Mouse (Mus musculus) left cerebral cortex, adult 11 months (tissue): Measurements from ENCODE around the gene Rora.

Experiments
- DNase-seq: peaks from one replicate; pipeline ENCODE4 v3.0.0; 2022; ENCODE audit warnings: low spot score

Rora gene

GRCm38 (mm10) chr9:69358797-69359196 lies 705.2 kb downstream of the Rora start:
- DNase-seq: no peak

GRCm38 (mm10) chr9:69361951-69362445 lies 708.4 kb downstream of the Rora start:
- no peak for DNase-seq

GRCm38 (mm10) chr9:69362766-69363165 lies 709.2 kb downstream of the Rora start:
- no peak for DNase-seq

DNA sequence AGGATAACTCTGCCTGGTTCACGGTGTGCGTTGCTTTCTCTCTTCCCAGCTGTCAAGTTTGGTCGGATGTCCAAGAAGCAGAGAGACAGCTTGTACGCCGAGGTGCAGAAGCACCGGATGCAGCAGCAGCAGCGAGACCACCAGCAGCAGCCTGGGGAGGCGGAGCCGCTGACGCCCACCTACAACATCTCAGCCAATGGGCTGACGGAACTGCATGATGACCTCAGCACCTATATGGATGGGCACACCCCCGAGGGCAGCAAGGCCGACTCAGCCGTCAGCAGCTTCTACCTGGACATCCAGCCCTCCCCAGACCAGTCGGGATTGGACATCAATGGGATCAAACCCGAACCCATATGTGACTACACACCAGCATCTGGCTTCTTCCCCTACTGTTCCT lies 710.5 kb downstream of the Rora start:
- no peak for DNase-seq

DNA sequence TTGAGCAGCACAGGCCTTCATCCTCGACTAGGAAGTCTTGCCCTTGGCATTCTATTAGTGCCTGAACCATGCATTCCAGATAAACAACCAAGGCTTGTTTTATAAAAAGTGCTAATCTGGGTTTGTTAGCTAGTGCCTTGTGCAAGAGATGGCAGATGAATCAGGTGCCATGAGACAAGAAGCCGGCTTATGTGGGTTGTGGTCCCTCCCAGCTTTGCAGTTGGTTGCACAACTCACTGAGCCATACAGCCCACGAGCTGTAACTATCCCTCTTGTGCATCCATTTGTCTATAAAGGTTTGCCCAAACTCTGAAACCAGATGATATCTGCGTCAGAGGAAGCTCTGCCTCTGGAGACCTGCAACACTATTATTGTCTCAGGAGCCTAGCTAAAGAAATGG lies 713.5 kb downstream of the Rora start:
- DNase-seq: no peak

DNA sequence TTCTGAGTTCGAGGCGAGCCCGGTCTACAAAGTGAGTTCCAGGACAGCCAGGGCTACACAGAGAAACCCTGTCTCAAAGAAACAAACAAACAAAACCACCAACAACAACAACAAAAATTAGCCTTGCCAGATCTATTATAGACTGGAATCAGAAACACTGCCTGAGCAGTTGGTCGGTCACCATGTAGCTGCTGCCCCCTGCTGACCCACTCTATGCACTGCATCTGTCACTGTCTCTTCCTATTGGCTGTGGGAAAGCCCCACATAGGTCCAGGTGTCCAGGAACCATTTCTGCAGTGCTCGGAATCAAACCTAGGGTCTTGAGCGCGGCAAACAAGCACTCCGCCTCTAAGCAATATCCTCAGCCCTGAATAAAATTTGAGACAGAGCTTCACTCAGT lies 714.5 kb downstream of the Rora start:
- peak; percentile 38 for DNase-seq

- no peak for DNase-seq
These were observed 717.6 kb downstream of the Rora start for GRCm38 (mm10) chr9:69371046-69371724.

- no peak for DNase-seq
These were observed 719.3 kb downstream of the Rora start for GRCm38 (mm10) chr9:69372871-69373270.

GRCm38 (mm10) chr9:69376982-69377653 lies 723.5 kb downstream of the Rora start:
- DNase-seq: no peak

- DNase-seq: no peak
These were observed 724.1 kb downstream of the Rora start for GRCm38 (mm10) chr9:69377654-69378045.

GRCm38 (mm10) chr9:69380546-69380945 lies 727.0 kb downstream of the Rora start:
- no peak for DNase-seq

DNA sequence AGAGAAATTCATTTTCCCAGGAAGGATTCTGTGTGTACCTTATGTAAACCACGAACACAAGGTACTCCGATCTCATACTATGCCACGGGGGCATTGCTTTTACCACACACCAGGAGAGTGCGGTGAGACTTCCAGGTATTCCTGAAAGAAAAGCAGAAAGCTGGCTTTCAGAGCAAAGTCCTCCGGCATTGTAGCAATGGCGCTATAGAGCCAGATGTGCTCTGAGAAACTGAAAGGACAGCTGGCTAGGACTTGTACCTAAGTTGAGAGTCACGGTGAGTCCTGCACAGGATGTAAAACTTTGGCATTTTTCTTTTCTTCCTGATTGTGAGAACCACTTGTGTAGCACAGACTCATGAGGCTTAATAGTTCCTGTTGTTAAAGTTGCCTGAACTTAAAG lies 728.2 kb downstream of the Rora start:
- no peak for DNase-seq

- no peak for DNase-seq
These were observed 730.9 kb downstream of the Rora start for GRCm38 (mm10) chr9:69384475-69384874.

GRCm38 (mm10) chr9:69384905-69385304 lies 731.3 kb downstream of the Rora start:
- DNase-seq: no peak

DNA sequence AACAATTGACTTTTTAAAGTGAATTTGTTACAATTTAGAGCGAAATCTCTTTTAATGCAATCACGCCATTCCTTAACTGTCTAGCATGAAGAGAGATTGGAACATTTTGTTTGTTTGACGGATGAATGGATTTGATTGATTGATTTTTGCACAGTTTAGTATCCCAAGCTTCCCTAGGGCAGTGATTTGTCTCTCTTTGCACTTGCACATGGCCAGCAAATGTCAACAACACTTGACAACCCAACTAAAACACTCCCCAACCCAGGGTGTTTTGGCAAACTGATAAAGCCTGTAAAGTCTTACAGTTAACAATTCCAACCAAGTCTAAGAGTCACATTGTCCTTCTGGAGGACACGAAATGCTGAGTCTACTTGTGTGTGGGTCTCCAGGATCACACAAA lies 733.7 kb downstream of the Rora start:
- no peak for DNase-seq

- no peak for DNase-seq
These were observed 737.0 kb downstream of the Rora start for GRCm38 (mm10) chr9:69390631-69391030.

GRCm38 (mm10) chr9:69394234-69394633 lies 740.6 kb downstream of the Rora start:
- no peak for DNase-seq

DNA sequence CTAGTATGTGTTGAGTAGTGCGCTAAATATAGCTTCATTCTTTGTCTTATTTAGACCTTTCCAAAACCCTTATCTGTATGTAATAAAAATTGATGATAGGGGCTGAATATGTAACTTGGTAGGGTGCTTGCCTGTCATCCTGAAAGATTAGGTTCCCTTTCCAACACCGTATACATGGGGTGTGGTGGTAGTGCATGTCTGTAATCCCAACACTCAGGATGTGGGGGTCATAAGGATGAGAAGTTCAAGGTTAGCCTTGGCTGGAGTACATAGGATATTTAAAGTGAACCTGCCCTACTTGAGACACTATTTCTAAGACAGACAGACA lies 743.8 kb downstream of the Rora start:
- no peak for DNase-seq

DNA sequence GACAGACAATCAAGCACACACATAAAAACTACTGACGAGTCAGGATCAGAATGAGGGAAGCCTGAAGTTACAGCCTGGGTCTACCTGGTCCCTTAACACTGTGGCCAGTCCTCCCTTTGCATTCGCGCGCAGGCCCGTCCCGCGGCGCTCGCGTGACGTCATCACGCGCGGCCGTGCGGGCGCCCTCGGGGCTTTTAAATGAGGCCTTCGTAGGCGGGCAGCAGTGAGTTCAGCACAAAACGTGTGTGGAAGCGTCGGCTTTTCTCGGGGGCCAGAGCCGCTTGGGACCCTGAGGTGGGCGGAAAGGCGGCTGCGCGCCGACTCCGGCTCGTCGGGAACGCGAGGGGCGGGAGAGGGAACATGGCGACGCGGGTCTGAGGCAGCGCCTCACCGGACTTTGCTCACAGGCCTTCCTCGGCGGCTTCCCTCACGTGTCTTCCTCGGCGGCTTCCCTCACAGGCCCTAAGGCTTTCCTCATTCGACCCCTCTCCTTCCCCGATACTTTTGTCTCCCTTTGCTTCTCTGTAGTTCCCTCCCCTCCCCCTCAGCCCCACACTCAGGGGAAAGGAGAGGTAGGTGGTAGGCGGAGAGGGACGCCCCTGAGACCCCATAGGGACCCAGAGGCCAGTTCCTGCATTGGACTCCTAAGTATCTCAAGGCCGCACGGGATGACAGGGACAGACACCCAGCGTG lies 744.3 kb downstream of the Rora start, which contains the start of gene Ice2:
Gene Ice2, plus strand, starts transcription at position 147 of the 693 bp plus-strand sequence.
- peak; percentile 64 for DNase-seq

DNA sequence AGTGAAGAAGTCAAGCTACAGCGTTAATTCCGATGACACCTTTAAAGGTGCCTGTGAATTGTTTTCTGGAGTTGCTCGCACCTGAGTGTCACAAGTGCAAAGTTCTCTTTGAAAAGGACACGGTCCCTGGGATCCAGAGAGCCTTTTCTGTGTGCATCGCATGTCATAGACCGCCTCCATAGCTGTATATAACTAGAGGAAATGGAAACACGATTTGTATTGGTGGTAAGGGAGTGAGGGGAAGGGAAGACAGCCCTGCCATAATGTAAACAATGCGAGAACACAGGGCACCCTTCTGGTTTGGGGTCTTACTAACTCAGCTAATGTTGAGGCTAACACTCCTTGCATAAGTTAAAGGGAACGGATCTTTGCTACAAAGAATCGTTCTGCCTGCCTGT lies 744.9 kb downstream of the Rora start:
- DNase-seq: no peak

DNA sequence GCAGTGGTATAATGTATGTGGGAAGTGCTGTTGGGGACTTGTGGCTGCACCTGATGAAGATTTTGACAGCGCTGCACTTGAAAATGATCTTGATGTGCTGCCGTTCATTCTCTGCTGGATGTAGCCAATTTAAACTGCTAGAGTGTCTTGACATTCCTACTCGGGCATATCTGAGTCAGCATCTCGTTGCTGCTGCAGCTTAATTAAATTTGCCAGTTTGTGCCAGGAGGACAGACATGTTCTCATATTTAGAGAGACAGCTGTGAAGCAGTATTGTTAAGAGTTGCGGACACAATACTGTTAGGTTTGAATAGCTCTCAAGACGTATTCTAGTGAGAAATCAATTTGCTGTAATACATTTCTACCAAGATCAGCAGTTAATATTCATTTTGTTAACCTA lies 751.1 kb downstream of the Rora start:
- DNase-seq: no peak

DNA sequence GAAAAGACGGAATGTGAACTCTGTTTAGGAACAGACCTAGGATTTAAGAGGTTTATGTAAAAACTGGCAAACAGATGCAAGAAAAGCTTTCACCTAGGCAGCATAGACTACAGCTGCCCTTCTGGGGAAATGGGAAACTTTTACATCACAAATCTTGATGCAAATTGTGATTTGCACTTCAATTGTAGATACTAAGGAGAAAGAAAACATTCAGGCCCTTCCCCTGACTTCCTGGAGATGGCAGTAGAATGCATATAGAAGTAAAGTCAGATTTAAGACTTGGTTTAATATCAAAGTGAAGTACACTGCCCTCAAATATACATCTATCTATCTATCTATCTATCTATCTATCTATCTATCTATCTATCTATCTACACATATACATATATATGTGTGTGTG lies 765.9 kb downstream of the Rora start:
- DNase-seq: no peak

- DNase-seq: no peak
These were observed 776.9 kb downstream of the Rora start for GRCm38 (mm10) chr9:69430531-69430930.
